Mouse (Mus musculus) gastrocnemius, adult 8-10 months (tissue): ENCODE measurements at regions not wholly inside any gene's neighbourhood (a gene's known extent, or its start where the extent isn't known, plus 50 kb on each side); places are given as distances from the start of the nearest gene placed in this dataset.

ENCODE experiments used
- DNase-seq, 2 experiments: peaks; one replicate each; pipeline ENCODE4 v3.0.0; 2022; ENCODE audit warnings: low spot score in 2 of 2

- no peak for DNase-seq
Observed at GRCm38 (mm10) chr7:136349651-136350050, 544.8 kb upstream of the Mgmt start.

DNA sequence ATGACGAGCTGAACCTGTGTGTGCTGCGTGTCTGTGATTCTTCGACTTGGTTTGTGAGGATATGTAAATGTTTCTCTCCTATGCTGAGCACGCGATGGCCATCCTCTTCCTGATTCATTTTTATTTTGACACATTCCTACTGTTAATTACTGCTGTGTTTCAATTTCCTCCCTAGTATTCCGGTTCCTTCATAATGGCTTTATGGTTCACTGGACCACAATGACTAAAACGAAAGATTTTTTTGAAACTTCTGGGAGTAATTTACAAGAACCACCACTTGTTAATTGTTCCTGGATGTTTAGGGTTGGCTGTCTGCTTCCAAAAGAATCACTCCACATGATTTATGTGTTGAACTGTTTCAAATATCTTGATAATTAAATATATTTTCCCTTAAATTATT, 537.4 kb upstream of the Mgmt start:
- DNase-seq: no peak

DNA sequence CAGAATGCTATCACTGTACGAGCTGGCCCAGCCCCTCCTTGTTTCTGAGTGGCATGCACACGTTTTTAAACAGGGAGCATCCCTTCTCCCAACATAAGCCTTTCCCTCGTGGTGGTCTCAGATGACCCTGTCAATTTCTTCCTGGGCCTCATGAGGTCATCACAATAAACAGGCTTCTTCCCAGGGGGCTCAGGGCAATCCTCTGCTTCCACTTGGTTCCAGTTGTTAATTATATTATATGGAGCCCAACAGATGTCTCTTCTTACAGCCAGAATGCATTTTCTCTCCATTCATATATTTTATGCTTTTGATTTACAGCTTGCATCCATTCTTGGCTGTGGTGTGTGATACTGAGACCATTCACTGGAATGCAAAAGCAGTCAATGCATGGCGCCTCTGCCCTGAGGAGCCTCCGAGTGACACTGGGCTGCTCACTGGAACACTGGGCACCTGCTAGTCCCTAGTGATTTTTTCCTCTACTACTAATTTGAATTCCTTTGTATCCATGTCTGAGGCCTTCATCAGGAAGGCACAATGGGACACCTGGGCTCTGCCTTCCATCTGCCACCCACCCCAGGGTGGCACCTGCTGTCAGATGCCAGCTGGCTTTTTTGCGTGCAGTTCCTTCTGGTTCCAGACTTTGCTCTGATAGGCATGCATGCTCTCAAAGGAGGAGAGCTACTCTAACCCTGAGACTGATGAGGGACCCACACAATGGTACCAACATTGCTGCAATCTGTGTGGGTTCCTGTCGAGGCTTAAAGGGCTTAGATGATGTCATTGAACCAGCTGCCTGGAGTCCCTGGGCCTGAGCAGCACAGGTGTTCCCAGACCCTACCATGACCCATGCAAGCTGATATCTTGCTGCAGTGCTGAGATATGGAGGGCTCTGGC, 528.8 kb upstream of the Mgmt start:
- no peak for DNase-seq

DNA sequence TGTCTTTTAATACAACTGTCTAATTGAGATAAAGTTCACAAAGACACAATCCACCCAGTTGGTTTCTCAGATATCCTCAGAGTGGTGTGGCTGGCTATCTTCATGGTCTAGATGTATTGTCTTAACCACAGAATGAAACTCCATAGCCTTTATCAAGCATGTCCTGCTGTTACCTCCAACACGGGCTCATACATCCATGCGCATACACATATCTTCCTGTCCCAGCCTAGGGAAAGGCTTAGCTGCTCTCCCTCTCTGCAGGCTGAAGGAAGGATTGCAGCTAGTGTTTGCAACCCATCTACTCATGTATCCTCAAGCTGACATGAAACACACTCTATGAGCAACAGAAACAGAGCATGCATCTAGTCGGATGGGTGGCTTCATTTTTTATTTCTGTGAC, 517.2 kb upstream of the Mgmt start:
- DNase-seq: no peak

GRCm38 (mm10) chr7:136377742-136378141, 516.7 kb upstream of the Mgmt start:
- peak; percentile 46 to 57 for DNase-seq

DNA sequence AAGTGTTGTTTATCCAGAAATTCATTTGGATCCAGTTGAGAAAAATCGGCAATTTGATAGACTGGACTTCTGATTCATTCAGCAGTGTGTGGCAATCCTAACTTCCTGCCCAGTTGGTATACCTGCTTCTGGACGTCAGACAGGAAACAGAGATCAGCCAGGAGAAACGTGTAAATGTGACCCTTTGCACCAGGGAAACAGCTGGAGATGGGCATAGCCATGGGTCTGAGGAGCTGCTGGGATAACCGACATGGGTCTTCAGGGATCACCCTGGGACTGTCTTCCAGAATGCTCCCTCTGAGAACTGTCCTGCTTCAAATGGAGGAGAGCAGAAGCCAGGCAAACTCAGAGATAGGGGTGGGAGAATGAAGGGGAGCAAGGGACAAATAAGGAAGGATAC, 516.1 kb upstream of the Mgmt start:
- no peak for DNase-seq

GRCm38 (mm10) chr7:136379319-136379718, 515.1 kb upstream of the Mgmt start:
- DNase-seq: no peak

GRCm38 (mm10) chr7:136379741-136380140, 514.7 kb upstream of the Mgmt start:
- no peak for DNase-seq

DNA sequence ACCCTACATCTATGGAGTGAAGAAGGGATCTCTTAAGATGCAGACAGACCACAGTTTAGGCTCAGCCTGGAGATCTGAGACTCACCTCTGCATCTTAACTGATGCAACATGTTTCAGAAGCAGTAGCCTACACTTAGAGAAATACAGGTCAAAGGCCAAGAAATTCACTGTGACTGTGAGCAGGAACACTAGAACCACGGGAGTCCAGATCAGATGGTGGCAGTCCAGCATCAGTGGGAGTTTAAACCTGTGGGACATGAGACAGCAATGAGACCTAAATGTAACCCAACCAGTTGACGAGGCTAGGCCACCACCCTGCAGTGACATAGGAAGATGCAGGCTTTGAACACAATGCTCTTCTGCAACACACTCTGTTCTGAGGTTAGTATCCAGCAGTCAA, 511.1 kb upstream of the Mgmt start:
- no peak for DNase-seq

DNA sequence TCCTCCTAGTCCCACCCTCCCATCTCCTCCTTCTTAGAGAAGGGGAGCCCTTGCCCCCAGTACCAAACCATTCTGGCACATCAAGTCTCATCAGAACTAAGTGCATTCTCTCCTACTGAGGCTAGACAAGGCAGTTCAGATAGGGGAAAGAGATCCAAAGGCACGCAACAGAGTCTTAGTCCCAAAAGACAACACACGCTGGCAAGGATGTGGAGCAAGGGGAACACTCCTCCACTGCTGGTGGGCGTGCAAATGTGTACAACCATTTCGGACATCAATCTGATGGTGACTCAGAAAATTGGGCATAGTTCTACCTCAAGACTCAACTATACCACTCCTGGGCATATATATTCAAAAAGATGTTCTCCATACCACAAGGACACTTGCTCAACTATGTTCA, 506.7 kb upstream of the Mgmt start:
- DNase-seq: no peak

DNA sequence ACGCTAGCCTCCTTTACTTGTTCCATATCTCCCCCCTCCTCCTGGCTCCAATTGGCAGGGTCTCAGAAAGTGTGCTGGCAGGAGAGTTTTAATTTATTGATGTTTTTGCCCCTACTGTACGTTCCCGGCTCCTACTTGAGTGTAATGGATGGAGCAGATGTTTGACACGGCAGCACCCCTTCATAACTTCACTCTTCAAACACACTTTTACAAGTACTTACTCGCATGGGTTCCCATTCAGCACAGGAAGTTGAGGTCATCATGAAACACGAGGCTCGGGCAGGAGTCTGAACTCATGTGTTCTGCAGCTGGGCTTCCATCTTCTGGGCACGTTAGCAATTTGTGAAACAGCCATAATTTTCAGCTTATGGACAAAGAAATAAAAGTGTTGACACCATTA, 504.3 kb upstream of the Mgmt start:
- no peak for DNase-seq

DNA sequence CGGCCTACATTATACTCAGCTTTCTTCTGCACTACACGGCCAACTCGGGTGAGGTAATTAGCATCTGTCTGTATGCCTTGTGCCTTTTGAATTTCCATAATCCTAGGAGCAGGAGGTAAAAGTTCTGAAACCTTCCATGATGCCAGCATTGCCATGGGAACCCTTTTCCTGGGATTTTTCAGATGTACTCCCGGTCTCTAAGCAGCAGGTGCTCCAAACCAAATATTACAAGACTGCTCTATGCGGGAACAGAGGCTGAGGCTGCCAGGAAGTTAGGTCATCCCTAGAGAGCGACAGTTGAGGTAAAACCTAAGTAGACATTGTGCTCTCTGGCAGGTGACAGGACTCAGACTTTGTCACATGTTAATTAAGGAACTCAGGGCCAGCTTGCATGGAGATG, 501.0 kb upstream of the Mgmt start:
- DNase-seq: no peak

GRCm38 (mm10) chr7:136395838-136396237, 498.6 kb upstream of the Mgmt start:
- no peak for DNase-seq

- DNase-seq: no peak
Observed at GRCm38 (mm10) chr7:136397101-136397500, 497.3 kb upstream of the Mgmt start.

DNA sequence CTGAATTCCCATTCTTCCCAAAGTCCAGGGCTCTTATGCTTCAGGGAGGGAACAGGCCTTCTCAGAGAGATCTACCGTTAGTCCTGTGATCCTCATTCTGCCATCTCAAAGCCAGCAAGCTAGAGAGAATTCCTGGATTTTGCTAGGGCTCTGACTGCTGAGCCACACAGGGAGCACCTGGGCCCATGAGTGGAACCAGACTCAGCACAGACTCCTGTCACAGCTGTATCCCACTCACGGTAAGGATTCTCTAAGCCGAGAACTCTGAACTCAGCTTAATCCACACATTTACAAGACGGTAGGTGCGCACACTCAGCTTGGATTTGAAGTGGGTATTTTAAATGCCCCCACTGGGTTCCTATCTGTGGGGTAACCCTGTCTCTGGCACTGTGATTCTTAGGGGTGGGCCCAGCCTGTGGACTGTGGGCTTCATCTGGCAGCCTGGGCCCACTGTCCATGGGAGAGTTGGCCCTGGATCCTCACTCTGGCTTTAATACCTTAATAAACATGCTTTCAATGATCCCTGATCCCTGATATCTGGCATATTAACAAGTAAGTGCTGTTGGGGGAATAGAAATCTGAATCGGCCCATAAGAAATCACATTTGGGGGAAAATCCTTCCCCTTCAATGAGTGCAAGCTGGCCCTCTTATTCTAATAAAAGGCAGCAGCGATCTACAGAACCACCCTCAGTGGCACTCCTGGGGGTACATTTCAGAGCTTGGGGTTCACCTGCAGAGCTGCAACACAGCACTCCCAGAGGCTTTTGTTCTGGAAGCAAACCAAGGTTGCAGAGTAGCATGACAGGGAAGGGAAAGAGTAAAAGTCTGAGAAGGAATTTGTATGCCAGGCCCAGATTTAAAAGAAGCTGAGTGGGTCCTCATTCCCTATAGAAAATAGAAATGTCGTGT, 491.5 kb upstream of the Mgmt start:
- no peak for DNase-seq

GRCm38 (mm10) chr7:136405391-136405790, 489.0 kb upstream of the Mgmt start:
- no peak for DNase-seq

DNA sequence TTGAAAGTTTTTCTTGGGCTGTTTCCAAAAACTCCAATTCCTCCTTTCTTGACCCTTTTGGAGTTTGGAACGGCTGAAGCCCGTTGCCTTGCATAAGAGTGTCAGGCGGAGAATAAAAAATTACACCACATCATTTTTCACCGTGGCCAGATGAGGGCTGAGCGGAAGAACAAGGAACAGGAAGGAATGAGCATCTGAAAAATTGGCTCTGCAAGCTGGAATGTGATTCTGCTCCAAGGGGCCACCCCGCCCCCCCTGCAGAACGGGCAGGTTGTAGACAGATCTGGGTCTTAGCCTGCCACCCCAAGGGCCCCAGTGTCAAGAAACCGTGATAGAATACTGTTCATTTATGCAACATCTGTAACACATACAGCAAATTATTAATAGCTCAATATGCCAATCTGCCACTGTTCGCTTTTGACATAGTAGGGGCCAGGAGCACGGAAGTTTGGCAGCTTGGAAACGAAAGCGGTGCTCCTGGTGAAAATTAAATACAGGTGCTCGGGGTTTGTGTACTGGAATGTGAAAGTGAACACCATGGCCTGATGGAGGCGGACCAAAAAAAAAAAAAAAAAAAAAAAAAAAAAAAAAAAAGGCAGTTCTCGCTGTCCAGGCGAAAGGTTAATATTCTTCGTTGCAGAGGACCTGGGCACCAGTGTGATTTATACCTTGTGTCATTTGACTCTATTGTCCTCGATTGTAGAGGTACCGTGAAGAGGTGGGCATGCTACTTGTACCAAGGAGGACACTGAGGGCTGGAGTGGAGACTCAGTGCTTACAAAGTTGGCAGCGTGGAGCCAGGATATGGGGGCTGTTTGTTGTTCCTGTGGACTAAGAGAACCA, 487.9 kb upstream of the Mgmt start:
- peak; percentile 23 to 28 for DNase-seq

DNA sequence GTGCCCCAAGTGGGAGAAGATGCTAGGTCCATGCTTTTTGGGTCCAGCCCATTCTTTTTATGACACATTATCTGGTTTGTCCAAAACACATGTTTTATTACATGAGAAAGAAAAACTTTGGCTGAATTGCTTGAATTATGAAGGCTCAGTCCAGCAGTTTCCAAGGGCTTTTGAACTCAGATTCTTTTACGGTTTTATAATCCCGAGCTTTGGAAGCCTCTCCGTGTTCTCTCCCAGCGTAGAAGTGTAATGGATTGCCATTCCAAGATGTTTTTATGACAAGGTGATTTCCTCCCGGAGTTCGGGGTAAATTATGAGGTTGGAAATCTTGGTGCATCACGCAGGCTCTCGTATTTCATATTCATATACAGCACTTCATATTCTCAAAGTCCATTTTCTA, 479.6 kb upstream of the Mgmt start:
- no peak for DNase-seq

GRCm38 (mm10) chr7:136417327-136417726, 477.1 kb upstream of the Mgmt start:
- DNase-seq: no peak

GRCm38 (mm10) chr7:136423846-136424531, 470.4 kb upstream of the Mgmt start:
- DNase-seq: no peak

DNA sequence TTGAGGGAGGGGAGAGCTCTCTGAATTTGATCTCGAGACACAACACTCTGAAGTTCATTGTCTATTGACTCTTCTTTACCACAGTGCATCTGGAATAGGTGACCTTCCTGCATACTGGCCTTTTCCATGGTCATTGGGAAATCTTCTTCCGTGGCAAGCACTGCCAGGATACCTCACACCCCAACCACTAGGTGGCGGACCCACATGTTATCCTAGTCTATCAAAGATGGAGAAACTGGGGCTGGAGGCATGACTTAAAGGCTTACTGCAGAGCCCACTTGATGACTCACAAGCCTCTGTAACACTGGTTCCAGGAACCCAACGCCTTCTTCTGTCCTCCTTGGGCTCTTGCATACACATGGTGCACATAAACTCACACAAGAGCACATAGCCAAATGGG, 467.2 kb upstream of the Mgmt start:
- DNase-seq: no peak
